Mouse (Mus musculus) urinary bladder, postnatal 36 days (tissue): Measurements from ENCODE around the gene Bpi.

ENCODE experiments used
- DNase-seq, 2 experiments: peaks; one replicate each; pipeline ENCODE4 v3.0.0; 2022; ENCODE audit warnings: low spot score in 2 of 2, mixed read lengths in 1 of 2

The Bpi gene

GRCm38 (mm10) chr2:158258005-158258418 lies at the start of gene Bpi:
Bpi (plus strand) TSS chr2:158258094.
- DNase-seq, result no peak

GRCm38 (mm10) chr2:158209776-158210175 lies 48.1 kb upstream of the Bpi start:
- no peak for DNase-seq

DNA sequence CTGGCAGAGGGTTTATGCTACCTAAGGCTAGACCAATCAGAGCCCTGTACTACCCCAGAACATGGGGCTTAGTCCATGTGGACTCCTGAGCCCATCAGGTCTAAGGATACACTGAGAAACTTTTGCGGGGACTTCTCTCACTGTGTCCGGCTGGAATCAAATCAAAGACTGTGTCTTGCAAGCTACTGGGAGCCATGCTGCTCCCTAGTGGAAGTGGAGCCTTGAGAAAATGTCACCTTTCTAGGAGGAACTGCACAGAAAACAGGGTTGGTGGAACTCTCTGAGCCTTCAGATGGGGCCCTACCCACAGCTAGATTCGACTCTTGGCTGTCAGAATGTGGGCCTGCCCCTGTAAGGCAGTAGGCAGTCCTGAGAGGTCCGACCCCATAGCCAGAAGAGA lies 47.4 kb upstream of the Bpi start:
- DNase-seq, result no peak

DNA sequence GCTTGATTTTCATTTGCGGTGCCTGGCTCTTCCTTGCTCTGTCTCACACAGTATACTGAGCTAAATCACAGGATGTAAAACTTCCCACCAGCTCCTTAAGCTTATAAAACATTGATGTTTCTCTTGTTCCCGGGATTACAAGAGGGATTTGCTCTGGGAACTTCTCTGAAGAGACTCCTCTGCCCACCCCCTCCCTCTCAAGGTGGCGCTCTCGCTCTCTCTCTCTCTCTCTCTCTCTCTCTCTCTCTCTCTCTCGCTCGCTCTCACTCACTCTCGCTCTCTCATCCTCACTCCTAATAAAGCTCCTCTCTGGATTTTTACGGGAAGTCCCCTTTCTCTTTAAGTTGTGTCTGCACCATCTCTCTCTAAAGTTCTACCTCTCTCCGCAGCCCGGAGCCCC lies 46.9 kb upstream of the Bpi start:
- DNase-seq, result no peak

- no peak for DNase-seq
These were observed 46.0 kb upstream of the Bpi start for GRCm38 (mm10) chr2:158211764-158212471.

GRCm38 (mm10) chr2:158215283-158216117 lies 42.4 kb upstream of the Bpi start:
- no peak for DNase-seq

DNA sequence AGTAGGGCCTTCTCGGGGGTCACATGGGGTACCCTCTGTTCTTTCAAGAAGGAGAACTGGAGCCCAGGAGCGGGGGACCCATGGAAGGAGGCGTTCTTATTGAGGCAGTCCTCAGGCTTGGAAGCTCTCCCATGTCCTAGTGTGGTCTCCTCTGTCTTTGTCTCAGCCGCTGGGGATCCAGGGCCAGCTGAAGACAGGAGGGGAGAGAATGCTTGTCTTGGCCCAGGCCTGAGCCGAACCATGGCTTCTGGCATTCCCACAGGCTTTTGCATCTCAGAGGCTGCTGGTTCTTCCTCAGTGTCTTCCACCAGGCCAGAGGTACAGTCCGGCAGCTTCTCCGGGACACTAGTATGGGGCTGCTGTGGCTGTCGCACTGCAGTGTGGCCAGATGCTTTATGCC lies 41.4 kb upstream of the Bpi start:
- DNase-seq, result no peak

DNA sequence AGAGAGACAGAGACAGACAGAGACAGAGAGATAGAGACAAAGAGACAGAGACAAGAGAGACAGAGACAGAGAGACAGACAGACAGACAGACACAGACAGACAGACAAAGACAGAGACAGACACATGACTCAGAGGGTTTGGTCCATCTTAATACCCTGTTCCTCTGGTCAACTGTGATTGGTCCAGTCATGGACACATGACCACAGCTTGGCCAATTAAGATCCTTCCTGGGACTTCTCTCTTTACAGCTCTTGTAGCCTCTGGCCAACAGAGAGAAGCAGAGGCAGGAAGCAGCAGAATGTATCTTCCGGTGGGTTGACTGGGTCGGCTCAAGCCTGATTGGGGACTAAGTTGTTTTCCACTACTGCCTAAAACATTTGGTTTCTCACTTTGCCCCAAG lies 38.3 kb upstream of the Bpi start:
- no peak for DNase-seq

GRCm38 (mm10) chr2:158221446-158222084 lies 36.3 kb upstream of the Bpi start:
- DNase-seq, result no peak

DNA sequence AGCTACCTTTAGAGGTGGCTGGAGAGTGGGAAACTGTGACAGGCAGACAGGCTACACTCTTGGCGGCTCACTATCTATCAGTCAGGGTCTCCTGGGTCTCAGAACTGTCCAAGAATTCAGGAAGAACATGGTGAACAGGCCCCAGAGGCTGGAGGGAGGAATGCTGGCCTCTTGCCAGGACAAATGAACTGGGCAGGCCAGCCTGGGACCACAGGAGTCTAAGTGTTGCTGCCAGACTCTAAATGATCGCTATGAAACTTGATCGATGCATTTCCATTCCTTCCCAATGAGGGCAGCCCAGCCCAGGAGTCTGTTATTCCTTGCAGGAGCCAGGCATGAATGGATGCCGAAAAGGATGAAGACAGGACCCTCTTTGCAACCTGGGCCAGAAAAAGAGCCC lies 35.2 kb upstream of the Bpi start:
- no peak for DNase-seq

DNA sequence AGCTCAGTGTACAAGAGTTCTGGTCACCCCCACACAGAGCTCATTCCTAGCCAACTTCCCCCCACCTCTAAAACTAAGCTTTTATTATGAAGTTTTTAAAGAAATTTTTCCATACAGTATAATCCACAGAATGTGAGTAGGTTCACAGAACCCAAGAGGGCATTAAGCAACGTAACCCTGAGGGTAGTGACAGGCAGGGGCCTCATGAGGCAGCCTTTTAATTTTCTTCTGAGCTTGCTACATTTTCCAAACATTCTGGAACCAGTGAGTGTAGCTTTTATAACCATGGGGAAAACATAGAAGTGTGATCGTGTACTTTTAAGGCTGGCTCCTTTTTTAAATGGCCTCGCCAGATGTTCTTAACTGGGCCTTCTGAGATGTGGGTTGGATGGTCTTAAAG lies 34.4 kb upstream of the Bpi start:
- no peak for DNase-seq

GRCm38 (mm10) chr2:158225301-158225700 lies 32.6 kb upstream of the Bpi start:
- peak in 1 of 2 experiments; percentile 24 for DNase-seq

GRCm38 (mm10) chr2:158228670-158229502 lies 29.0 kb upstream of the Bpi start, which contains the start of gene D630003M21Rik:
D630003M21Rik (minus strand) TSS chr2:158229222.
- DNase-seq, result no peak

DNA sequence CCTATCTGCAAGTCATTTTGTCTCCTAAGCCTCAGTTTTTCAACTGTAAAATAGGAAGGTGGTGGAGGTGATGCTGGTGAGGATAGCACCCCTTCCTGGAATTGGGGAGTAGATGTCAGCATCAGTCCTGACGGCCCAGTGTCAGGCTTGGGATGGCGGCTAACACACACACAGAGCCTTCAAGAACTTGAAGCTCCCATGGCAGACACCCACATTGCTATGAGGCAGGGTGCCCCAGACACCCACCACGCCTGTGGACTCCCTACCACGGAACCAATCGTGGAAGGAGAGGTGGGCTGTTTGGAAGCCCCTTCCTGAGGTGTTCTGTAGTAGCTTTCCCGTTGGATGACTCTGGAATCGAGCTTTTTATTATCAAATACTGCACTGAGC lies 28.4 kb upstream of the Bpi start:
- DNase-seq, result no peak

DNA sequence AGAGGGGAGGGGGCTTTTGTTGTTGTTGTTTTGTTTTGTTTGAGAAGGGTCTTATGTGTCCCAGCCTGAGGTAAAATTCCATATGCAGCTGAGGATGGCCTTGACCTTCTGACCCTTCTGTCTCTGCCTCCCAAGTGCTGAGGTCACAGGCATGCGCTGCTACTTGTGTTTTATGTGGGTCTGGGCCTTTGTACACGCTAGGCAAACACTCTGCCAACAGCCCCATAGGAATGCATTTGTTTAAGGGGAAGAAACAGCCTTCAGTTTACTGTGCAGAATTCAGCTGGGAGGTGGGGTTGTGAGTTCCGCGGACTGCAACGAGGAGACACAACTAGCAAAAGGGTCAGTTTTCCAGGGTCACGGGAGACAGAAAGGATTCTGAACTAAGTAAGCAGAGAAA lies 27.3 kb upstream of the Bpi start:
- no peak for DNase-seq

DNA sequence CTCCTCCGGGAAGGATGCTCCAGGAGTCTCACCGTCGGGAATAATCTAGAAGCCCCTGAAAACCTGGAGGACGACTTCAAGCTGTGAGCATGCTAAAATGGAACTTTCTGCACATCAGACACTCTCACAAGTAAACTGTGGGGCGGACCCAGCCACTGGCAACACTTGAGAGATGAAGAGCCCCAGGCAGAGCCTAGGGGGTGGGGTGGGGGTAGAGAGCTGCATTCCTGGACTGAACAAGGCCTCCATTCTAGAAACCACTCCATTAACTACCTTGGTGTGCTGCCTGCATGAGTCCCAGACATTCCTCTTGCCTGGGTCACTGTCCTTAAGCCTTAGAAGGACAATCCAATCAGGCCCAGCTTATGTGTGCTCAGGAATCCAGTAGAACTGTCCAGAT lies 26.8 kb upstream of the Bpi start:
- no peak for DNase-seq

GRCm38 (mm10) chr2:158232414-158232813 lies 25.5 kb upstream of the Bpi start:
- no peak for DNase-seq

- DNase-seq, result no peak
These were observed 24.8 kb upstream of the Bpi start for GRCm38 (mm10) chr2:158233106-158233505.

DNA sequence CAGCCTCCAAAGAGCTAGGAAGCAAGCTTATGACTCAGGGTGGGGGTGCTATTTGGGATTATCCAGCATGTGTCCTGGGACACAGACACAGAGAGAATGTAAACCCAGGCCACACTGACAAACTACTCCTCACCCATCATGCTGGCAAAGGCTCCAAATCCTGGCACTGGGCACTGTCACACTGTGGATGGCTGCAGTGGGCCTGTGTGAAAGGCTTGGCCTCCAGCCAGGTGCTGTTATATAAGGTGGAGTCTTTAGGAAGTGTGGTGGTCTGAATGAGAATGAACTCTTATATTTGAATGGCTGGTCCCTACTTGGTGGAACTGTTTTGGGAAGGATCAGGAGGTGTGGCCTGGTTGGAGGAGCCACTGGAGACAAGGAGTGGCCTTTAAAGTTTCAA lies 21.2 kb upstream of the Bpi start:
- no peak for DNase-seq

GRCm38 (mm10) chr2:158238101-158238500 lies 19.8 kb upstream of the Bpi start:
- DNase-seq, result no peak

DNA sequence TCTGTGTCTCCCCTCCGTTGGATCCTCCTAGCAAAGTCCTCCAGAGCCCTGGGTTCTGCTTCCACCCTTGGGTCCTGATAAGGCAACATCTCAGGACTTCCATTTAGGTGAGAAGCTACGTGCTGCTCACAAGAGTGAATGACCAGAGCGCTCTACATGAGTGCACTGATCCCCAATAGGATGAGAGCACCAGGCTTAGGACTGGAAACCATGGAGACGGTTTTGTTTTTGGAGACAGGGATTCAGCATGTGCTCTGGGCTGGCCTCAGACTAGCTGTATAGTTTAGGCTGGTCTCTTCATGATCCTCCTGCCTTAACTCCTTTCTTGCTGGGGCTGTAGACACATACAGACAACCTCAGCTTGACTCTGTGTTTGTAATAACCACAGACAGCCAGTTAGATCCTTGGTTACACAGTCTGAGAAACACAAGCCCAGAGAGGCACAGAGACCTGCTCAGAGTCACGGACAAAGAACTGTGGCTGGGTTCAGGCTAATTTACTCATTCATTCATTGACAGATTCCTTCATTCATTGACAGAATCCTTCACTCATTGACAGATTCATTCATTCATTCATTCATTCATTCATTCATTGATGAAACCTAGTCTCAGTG lies 16.7 kb upstream of the Bpi start:
- DNase-seq, result no peak
